11 mouse cellular contexts compared by ENCODE assay signal in genomic region chr5:133156115-133156857, GRCm38 (mm10).
A peak's percentile ranks its signal among the peaks of the same experiment; 100 is the strongest.
DNase-seq lines count a peak whose midpoint lies in the region; ATAC-seq and TF ChIP-seq lines count a peak whose summit lies in the region.
"Had no signal": no experiment of that assay in that cellular context is flagged by ENCODE, and none has a peak within 500 bp of the region (broad histone marks: within the 10 kb centered on the region; RNA-seq: fewer than 3 reads in every experiment).

No protein-coding gene starts in this region.

- TF ChIP-seq CTCF in brain, embryonic 14.5 days (IDR thresholded peaks at IDR 0.05; ENCODE audit: borderline replicate concordance, extremely low read depth, insufficient read depth, insufficient read length): no peak

- 0 out of 2 replicates have a peak, but pooled peaks cover 4% of the 10 kb centered on the region for H3K4me1 ChIP-seq in hindbrain, embryonic 15.5 days (replicated peaks)
- H3K4me1 ChIP-seq: lung, embryonic 15.5 days; neural tube, embryonic 12.5 days had no signal

- no peak overlapping the region for H3K4me2 ChIP-seq in hindbrain, embryonic 15.5 days
- H3K4me2 ChIP-seq: lung, embryonic 15.5 days; neural tube, embryonic 12.5 days had no signal

- peak; percentile 7 for DNase-seq in embryo, embryonic 11 days
- DNase-seq in embryo, embryonic 10 days (ENCODE audit: low spot score): no peak
- peak; percentile 95 for DNase-seq in brain, embryonic 14.5 days (ENCODE audit: low read depth)
- DNase-seq in left cerebral cortex, postnatal 36 days (ENCODE audit: low spot score in 2 of 2): peak; percentile 41 to 57
- no peak for DNase-seq in spleen, postnatal 14 days (ENCODE audit: low spot score in 2 of 2)
- no peak for DNase-seq in spleen, adult 12 weeks (ENCODE audit: low spot score)
- DNase-seq in gastrocnemius, postnatal 10 days: no peak

- 0 out of 2 replicates have a peak overlapping the region, but pooled peaks have one; percentile 6 for H3K27ac ChIP-seq in hindbrain, embryonic 15.5 days (replicated peaks)
- H3K27ac ChIP-seq: kidney, postnatal 0 days; lung, embryonic 15.5 days; neural tube, embryonic 12.5 days had no signal

- no peak for TF ChIP-seq POLR2A in brain, embryonic 14.5 days (IDR thresholded peaks at IDR 0.05; ENCODE audit: borderline replicate concordance, extremely low read depth, insufficient read depth, insufficient read length, poor library complexity, severe bottlenecking)

- H3K4me3 ChIP-seq in hindbrain, embryonic 15.5 days: no peak overlapping the region
- H3K4me3 ChIP-seq: lung, embryonic 15.5 days; neural tube, embryonic 12.5 days had no signal

- intact Hi-C loops in left cerebral cortex, postnatal 36 days (cut with DNase I): no loop called here

- H3K9ac ChIP-seq in hindbrain, embryonic 15.5 days: no peak overlapping the region
- H3K9ac ChIP-seq: lung, embryonic 15.5 days; neural tube, embryonic 12.5 days had no signal

- no peaks in the 10 kb centered on the region for H3K36me3 ChIP-seq in hindbrain, embryonic 15.5 days
- H3K36me3 ChIP-seq: lung, embryonic 15.5 days; neural tube, embryonic 12.5 days had no signal

- WGBS in hindbrain, embryonic 15.5 days: 26% methylated on average over 5 of the region's 5 CpGs

- no peaks in the 10 kb centered on the region for H3K9me3 ChIP-seq in hindbrain, embryonic 15.5 days
- H3K9me3 ChIP-seq: lung, embryonic 15.5 days had no signal

- ATAC-seq in hindbrain, embryonic 15.5 days (ENCODE audit: low FRiP score, low read depth): no peak

- H3K27me3 ChIP-seq in hindbrain, embryonic 15.5 days: no peaks in the 10 kb centered on the region
- H3K27me3 ChIP-seq: lung, embryonic 15.5 days; neural tube, embryonic 12.5 days had no signal

Comparison
In these comparisons a context has a peak if more than half of its experiments do, and no peak if none do; other contexts are left out.
1. DNase-seq: peak in embryo, embryonic 11 days (single experiment), brain, embryonic 14.5 days (single experiment) and left cerebral cortex, postnatal 36 days (2 of 2); none in embryo, embryonic 10 days (single experiment), spleen, postnatal 14 days (0 of 2), spleen, adult 12 weeks (single experiment) and gastrocnemius, postnatal 10 days (single experiment).